Mouse (Mus musculus): ENCODE results near the gene Phlpp2.

DNA sequence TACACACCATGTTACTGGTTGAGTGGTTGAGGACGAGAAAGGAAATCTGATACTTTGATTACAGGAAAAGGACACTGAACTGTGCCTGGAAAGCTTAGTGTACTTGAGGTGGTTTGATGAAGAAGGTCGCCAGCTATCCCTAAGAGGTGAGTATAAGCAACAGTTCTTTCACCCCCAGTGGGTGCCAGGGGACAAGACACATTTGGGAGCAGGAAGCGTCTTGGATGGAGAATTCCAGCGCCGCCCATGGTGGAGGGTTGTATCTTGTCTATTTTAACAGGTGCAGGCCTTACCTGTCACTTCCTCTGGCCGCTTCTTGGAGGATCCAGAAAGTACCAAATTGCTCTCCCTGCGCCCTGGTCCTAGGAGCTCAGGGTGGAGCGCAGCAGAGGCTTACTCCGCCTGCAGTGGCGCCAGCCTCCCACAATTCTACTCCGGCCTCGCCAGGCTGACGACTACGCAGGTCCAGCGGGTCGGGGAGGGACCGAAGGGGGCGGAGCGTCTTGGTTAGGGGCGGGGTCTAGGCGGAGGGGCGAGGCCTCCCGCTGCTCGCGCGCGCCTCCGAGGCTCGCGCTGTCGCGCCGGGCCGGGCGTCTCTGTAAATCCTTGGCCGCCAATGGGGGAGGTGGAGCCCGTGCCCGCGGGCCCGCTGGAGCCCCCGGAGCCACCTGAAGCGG lies at the start of gene Phlpp2:
- TF ChIP-seq POLR2A (IDR thresholded peaks at IDR 0.05; ENCODE audit: low read depth, low read length) (peak; percentile 61), CTCF (IDR thresholded peaks at IDR 0.05; ENCODE audit: borderline replicate concordance, insufficient read depth, low read length) (0 out of 2 replicates have a peak, but pooled peaks have one; percentile 10)
